Mouse (Mus musculus) left cerebral cortex, adult 18-20 months (tissue): ENCODE measurements around the gene Padi3. TPM values are rescaled to one million over a fixed set of nuclear protein-coding genes. Genes with fewer than 3 reads are reported as not detected.

Source experiments
- DNase-seq, 2 experiments: peaks; one replicate each; pipeline ENCODE4 v3.0.0; 2021 to 2022; ENCODE audit warnings: low spot score in 2 of 2, mixed read lengths in 1 of 2
- total RNA-seq, 2 experiments: library from RNA; stranded (reverse); gene quantifications; 2 replicates each; pipeline ENCODE4 v1.2.3; 2021

Gene Padi3
- total RNA-seq, 2 experiments from 2014 or later, result not detected

- no peak for DNase-seq
These were observed 5.8 kb upstream of the Padi3 start for GRCm38 (mm10) chr4:140815996-140816917.

- DNase-seq, result no peak
These were observed 5.0 kb upstream of the Padi3 start for GRCm38 (mm10) chr4:140815496-140815895.

DNA sequence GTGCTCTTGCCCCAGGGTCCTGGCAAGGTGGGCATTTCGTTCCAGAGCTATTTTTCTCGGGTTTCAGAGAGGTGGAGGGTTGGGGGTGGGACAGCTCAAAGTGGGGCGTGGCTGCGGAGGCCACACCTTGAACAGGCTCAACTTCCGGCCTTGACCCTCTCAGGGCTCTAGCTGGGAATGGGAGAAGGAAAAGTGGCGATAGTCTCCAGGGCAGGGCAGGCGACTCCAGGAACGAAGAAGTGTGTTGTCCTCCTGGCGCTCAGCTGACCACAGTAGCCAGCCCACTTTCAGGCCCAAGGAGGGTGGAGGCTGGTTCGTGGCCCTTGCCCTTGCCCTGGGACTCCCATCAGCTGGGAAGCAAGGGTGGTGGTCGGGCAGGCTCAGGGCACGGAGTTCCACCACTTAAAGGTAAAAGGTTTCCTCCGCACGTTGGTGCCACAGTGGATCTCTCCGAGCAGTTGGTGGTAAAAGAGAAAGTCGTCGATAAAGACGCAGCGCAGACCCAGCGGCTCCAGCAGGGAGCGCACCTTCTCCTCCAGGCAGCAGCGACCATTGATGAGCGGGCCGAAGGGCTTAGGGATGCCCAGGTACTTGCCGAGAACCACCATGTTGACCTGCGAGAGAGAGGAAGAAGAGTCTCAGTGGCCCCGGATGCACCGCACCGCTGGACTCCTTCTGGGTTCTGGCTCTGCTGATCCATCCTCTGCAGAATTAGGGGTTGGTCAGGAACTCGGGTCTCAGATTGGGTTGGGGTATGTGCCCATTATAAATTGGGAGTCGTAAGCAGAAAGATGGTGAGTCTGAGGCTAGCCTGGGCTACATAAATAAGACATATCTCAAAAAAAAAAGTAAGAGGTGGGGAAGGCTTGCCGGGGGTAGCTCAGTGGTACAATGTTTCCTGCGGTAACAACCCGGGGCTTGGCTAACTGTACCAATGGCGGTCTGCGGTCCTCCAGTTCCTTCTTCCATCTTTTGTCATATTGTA, 4.1 kb upstream of the Padi3 start:
- no peak for DNase-seq

DNA sequence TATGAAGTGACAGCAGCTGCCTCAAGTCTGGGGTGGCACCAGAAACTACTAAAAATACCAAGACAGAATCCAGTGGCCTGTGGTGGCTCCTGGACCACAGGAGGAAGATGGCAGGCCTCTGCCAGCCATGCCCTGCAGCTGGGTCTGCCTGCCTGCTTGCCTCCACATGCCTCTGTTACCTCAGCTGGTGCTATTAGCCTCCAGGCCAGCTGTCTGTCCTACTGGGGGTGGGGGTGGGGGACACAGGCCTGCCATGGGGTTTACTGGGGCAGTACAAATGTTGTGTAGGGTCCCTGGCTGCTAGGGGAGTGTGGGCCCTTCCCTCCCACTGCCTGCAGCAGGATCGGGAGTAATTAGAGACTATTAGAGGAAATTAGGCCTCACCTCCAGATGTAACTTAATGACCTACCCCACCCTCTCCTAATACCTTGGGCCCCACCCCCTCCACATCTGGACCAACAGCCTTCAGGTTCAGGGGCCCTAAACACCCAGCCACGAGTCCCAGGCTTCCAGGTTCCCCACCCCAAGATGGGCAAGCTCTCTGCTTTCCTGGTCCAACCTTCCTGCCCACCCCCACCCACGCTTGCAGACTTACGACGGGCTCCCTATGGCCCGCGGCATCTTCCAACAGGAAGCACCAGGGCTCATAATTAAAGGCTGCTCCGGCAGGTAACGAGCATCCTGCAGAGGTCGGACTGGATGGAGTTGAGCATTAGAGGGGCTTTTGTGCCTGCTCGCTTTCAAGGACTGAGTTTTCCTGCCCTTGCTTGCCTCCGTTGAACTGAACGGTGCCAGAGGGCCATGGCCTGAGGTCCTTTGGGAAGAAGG, 3.1 kb upstream of the Padi3 start:
- no peak for DNase-seq

GRCm38 (mm10) chr4:140812609-140813008, 2.2 kb upstream of the Padi3 start:
- no peak for DNase-seq

GRCm38 (mm10) chr4:140812191-140812590, 1.7 kb upstream of the Padi3 start:
- no peak for DNase-seq

DNA sequence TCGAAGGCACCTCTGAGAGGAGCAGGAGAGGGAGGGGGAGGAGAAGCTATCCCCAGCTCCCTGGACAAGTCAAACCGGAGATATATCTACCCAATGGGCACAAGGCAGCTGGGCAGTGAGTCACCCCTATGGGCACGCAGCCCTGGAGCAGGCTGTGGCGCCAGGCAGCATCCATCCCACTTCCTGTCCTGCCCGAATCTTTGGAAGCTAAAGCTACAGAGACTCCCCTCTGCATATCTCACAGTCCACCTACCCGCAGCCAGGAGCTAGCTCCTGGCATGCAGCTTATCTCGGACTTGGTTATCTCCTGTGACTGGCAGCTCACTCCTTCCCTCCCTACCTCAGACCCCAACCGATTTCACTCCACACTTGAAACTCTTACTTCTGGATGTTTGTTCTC, 1.3 kb downstream of the Padi3 start:
- peak; percentile 8 to 22 for DNase-seq

DNA sequence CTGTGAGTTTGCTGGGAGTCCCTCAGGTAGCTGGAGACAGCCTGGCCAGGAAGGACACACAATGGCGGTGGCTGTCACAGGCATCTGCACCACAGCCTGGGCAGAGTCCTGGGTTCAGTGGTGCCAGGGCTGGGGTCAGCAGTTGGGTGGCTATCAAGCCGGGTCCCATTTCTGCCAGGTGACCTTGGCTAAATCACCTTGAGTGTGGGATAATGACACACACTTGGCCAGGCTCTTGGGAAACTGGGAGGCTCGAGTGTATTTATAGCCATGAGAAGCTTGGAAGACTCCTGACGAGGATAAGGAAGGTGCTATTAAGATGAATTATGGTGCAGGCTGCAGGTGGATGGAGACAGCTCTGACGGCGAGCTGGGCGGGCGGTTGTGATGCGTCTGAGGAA, 5.8 kb downstream of the Padi3 start:
- no peak for DNase-seq

GRCm38 (mm10) chr4:140801364-140801763, 9.1 kb downstream of the Padi3 start:
- no peak for DNase-seq

- DNase-seq, result no peak
These were observed 13.7 kb downstream of the Padi3 start for GRCm38 (mm10) chr4:140796786-140797185.

DNA sequence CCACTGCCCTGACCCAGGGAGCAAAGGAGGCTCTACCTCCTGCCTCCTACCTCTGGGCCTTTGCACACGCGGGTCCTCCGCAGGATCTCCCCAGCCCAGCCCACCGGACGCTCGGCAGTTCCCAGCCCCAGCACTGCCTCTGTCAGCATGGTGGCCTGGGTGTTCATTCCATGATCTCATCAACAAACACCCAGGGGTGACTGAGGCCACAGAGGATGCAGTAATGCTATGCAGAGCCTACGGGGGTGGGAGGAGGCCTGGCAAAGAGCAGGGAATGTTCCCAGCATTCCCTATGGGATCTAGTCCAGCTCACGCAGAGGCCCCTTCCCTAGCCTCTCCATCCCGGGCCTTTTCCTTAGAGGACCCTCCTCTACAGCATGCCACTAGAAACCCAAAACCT, 15.8 kb downstream of the Padi3 start:
- DNase-seq, result no peak

DNA sequence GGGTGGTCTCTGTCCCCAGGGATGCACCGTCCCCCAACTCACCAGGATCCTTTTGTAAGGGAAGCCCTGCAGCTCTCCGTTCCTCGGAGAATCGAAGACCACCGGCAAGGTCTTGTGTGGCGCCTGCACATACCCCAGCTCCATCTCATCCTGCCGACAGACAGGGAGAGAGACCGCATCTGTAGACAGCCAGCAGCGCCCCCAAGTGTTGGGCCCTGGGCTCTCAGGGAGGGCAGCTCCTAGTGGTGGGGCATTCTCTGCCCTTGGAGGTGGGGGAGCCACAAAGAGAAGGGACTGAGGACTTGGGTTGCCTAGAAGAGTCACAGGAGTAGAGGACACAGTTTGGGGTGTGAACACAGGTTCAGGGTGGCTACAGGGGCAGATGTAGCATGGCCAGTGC, 16.7 kb downstream of the Padi3 start:
- no peak for DNase-seq

GRCm38 (mm10) chr4:140792584-140792983, 17.9 kb downstream of the Padi3 start:
- DNase-seq, result no peak

DNA sequence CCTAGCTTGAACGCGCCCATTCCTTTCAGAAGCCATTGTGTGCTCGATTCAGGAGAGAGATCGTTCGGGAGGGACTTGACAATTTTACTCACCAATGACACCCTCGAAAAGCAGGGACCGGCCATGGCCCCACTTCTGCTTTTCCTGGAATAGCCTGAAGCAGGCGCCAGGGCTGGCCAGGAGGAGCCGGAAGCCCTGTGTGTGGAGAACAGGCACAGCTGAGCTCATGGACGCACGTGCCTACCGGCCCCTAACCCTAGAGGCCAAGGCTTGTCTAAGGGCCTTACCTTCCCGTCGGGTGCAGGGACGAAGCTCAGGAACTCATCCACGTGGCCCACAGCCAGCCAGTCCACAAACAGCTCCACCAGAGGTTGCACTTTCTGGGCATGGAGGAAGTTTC, 19.4 kb downstream of the Padi3 start:
- DNase-seq, result no peak

- no peak for DNase-seq
These were observed 20.5 kb downstream of the Padi3 start for GRCm38 (mm10) chr4:140789983-140790382.

DNA sequence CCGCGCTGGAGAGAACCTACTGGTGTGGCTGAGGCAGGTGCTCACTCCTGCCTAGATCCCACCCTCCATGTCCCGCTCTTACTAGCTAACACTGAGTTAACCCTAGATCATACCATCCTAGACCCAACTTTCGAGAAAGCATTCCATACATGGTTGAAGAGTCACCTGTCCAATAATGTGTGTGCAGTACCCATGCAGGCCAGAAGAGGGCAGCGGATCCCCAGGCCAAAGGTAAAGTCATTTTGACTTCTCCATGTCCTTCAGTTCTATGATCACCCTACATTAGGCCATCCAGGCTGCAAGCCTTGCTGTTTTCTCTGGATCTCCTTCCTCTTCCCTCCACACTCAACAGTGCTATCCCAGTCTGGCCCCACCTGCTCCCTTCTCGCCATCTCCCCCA, 21.5 kb downstream of the Padi3 start:
- DNase-seq, result peak; percentile 23 to 32

- no peak for DNase-seq
These were observed 22.2 kb downstream of the Padi3 start for GRCm38 (mm10) chr4:140788264-140788663.

- DNase-seq, result no peak
These were observed 23.0 kb downstream of the Padi3 start for GRCm38 (mm10) chr4:140787414-140787813.

GRCm38 (mm10) chr4:140785217-140785616, 25.2 kb downstream of the Padi3 start:
- no peak for DNase-seq

DNA sequence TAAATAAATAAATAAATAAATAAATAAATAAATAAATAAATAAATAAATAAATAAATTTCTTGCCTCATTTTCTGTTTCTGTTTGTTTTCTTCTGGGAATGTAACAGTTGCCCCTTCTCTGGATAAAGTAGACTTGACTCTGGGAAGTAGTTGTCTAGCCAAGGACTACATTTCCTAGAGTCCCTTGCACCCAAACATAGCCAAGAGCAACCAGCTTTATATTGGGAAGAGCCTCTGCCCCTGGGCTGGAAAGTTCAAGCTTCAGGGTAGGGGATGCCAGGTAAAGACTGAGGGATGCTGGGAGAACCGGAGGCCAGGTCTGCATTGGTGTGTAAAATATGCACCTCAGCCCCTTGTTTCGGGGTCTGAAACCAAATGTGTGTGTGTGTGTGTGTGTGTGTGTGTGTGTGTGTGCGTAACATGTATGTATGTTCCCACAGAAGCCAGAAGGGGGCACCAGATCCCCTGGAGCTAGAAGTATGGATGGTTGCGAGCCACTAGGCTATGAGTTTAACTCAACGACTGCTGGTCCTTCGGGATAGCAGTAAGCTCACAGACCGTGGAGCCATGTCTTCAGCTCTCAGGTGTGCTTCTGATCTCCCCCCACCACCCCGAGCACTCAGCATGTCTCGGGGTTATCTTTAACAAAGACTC, 26.0 kb downstream of the Padi3 start:
- no peak for DNase-seq
